Mouse (Mus musculus): ENCODE measurements around the gene Nrp1.

Gene Nrp1

DNA sequence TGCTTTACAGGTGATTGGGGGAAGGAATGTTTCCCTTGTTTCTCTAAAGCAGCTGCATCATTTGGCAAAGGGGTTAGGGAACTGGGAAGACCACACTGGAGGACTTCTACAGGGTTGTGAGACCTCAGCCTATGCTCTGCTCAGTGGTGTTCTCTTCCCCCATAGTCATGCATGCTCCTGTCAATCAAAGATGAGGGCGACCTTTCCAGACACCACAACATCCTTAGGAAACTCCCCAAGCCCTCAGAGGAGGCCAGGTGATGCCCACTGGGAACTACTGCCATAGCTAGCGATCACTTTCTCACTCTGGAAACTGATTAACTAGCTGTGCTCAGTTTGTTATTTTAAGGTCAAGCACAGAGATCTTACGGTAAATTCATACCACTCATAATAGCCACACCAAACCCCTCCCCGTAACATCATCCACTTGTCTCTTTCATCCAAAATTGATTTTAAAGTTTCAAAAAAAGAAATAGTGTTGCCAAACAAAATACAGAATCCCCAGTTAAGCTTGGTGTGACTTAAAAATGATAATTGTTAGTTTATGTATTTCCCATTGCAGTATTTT is 105.7 kb downstream of the Nrp1 start:
- DNase-seq (ENCODE audit: low spot score in 2 of 2), result no peak

DNA sequence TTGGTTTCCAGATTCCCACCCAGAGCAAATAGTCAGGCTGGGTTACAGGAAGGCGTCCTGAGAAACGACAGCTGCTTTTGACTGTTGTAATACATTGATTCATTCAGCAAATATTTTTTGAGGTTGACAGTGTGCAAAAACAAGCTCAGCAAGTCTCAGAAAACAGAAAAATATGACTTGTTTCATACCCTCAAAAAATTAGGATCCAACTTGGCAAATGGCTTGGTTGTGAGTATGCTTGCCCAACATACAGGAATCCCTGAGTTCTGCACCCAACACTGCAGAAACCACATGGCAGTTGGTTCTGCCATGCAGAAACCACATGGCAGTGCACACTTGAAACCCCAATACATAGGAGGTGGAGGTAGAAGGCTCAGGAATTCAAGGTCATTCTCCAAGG is 107.1 kb downstream of the Nrp1 start:
- DNase-seq (ENCODE audit: low spot score in 2 of 2), result no peak

DNA sequence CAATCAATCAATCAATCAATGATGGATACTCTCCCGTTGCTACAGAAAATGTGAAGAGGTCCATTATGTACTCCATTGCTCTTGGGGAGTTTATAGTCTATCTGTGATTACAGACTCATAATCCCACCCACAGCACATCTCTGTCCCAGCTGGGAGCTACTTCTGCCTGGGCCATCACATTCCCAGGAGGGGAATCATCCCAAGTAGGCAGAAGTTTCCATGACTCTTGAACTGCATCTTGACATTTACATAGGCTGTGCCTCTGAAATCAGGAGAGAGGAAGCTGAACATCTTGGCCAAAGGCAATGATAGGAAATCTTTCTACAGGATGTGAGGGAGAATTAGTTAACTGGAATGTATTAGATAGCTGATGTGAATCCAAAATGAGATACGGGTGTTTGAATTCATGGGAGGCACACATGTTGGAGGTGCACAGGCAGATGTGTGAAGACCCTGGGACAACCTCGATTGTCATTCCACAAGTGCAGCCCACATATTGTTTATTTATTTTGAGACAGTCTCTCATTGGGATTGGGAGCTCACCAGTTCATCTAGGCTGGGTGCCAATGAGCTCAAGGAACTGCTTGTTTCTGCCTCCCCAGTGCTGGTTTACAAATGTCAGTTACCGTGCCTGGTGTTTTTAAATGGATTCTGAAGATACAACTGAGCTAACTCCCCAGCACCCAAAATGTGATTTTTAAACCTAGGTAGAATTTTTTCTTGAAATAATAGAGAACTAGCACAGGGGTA is 108.5 kb downstream of the Nrp1 start:
- no peak for DNase-seq (ENCODE audit: low spot score in 2 of 2)

- no peak for DNase-seq (ENCODE audit: low spot score in 2 of 2)
Observed at GRCm38 (mm10) chr8:128470097-128470496, 111.7 kb downstream of the Nrp1 start.

DNA sequence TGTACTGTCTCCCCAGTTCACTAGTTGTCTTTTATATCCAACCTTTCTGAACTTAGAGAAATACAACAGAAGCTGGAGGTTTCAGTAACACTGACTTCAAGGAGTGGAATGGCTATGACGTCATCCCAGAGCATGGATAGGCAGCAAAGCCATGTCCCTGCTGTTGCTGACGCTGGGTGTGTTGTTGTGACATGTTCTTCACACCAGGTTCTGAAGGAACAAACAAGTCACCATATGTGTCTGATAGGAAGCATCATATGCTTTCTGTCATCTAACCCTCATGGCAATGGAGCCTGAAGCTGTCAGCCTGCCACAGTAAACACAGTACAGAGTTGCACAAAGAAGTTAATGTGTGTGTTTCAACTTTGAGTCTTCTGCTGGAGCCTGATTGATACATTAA is 112.8 kb downstream of the Nrp1 start:
- no peak for DNase-seq (ENCODE audit: low spot score in 2 of 2)

- no peak for DNase-seq (ENCODE audit: low spot score in 2 of 2)
Observed at GRCm38 (mm10) chr8:128472871-128473270, 114.5 kb downstream of the Nrp1 start.

DNA sequence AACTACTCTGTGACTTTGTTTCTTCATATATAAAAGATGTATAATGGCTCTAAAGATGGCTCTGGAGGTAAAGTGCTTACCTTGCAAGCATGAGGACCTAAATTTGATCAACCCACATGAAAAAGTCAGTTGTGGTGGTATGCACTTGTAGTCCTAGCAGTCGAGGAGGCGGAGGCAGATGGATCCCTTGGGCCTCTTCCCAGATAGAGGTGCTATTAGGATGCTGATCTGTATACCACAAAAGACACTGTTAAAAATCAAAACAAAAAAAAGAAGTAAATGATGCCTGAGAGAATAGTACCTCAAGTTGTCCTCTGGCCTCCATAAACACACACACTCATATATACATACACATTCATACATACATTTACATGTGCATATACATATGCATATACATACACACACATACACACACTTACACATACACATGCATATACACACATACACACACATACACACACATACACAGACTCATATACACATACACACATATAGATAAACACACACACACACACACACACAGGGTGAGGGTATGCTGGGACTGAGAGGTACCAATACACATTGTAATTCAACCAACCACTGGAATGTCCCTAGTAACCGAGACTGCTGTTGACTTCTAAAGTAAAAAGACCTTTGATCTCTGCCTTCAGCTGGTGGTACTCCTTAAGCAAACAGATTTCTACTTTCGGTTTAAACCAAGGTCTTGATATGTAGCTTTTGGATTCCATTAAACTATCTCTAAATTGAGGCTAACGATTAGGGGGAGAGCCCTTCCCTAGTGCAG is 115.2 kb downstream of the Nrp1 start:
- no peak for DNase-seq (ENCODE audit: low spot score in 2 of 2)

- no peak for DNase-seq (ENCODE audit: low spot score in 2 of 2)
Observed at GRCm38 (mm10) chr8:128474614-128475013, 116.2 kb downstream of the Nrp1 start.

DNA sequence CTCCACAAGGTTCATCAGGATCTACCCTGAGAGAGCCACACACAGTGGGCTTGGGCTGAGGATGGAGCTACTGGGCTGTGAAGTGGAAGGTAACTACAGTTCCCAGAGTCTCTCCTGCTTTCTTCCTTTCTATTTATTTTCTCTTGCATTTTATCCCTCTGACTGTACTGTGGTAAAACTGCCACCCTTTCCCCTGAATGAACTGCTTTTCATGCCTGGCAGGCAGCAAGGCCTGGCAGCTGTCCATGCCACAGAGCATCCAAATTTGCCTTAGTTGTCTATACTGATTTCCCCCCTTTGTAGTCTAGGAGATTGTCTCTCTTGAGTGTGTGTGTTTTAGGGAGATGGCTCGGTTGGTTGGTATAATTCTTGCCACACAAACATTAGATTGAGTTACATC is 117.8 kb downstream of the Nrp1 start:
- DNase-seq (ENCODE audit: low spot score in 2 of 2), result no peak

GRCm38 (mm10) chr8:128478017-128478416 is 119.6 kb downstream of the Nrp1 start:
- DNase-seq (ENCODE audit: low spot score in 2 of 2), result no peak

- no peak for DNase-seq (ENCODE audit: low spot score in 2 of 2)
Observed at GRCm38 (mm10) chr8:128479309-128480013, 121.1 kb downstream of the Nrp1 start.

- DNase-seq (ENCODE audit: low spot score in 2 of 2), result no peak
Observed at GRCm38 (mm10) chr8:128480896-128481665, 122.7 kb downstream of the Nrp1 start.

DNA sequence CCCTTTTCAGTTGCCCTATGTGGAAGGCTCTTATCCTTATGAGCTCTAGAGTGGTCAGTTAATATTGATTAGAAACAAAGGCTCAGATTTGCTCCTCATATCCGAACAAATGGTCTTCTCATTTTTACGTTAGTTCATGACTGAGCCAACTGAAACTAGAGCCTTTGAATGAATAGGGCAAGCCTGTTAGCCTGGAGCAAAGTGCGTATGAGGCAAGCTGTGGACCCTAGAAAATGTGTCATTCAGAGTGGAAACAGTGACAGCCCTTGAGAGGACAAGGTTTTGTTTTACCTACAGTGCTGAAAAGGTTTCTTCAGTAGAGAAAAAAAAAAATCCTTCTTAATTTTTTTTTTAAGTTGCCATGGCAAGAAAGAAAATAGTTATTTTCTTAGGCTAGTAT is 124.9 kb downstream of the Nrp1 start:
- DNase-seq (ENCODE audit: low spot score in 2 of 2), result no peak

- DNase-seq (ENCODE audit: low spot score in 2 of 2), result no peak
Observed at GRCm38 (mm10) chr8:128484720-128485124, 126.3 kb downstream of the Nrp1 start.

DNA sequence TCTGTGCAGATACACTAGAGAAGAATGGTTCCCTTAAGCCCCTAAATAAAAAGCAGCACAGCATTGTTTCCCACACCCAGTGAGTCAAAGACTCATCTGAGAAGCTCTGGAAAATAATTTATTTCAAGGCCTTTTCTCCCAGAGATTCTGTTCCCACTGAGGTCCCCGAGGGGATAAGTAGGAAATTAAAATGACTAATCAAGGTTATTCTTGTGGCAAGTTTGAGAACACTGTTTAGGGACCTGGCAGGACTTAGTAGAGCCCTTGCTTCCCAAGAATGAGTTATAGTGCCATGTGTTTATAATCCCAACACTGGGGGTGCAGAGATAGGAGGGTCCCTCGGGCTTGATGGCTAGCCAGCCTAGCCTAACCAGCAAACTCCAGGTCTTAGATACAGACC is 127.6 kb downstream of the Nrp1 start:
- no peak for DNase-seq (ENCODE audit: low spot score in 2 of 2)

DNA sequence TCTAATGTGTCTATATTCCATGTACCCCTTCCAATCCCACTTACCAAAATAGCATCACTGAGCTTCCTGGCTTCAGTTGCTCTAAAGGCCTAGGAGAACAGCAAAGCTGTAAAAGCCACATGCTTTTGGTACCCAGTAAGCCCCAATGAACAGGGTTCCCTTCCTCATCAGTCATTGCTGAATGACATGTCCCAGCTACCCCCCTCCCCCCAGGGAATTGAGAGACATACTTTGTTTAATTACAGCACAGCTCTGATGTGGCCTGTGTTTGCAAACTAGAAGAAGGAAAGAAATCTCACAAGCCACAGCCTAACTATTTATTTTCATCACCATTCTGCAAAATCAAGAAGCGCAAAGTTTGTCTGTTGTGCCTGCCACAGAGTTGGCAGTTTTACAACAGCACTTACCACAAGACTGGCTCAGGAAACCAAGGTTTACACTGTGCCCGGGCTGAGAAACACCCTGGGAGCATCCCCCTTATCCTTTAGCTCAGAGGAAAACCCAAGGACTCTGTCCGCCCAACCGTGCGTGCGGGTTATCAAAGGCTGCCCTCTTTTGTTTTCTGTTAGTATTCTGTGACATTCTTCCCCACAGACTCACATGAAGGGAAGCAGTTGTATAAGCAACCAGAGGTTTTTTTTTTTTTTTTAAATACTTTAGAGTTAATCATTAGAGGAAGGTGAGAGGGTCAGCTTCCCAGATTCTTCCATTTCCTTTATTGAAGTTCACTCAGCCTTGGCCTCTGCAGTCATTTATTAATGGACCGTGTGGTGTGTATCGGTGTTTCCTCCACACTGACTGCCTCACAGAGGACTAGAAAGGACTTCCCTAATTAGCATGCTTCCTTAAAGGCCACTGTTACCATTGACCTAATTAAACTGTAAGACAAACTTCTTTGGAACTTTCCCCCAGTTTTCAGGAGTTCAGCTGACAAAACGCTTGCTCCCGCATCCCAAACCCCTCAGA is 129.8 kb downstream of the Nrp1 start:
- DNase-seq (ENCODE audit: low spot score in 2 of 2), result no peak

DNA sequence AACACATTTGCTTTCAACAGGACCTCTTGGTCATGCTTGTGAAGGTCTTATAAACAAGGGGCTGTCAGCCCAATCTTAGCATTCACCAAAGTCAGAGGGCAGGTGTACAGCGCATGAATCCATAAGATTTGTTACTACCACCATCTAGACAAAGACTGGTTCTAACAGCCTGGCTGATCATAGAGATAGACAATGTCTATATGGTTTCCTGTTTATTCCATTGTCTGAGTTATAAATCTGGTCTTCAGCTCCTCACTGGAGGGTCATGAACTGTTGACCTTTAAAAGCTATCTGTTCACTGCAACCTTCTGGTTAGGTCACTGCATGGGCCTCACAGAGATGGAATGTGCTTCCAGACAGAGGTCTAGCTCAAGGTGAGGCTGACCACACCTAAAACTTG is 130.9 kb downstream of the Nrp1 start:
- DNase-seq (ENCODE audit: low spot score in 2 of 2), result no peak

GRCm38 (mm10) chr8:128491126-128492067 is 133.0 kb downstream of the Nrp1 start:
- DNase-seq (ENCODE audit: low spot score in 2 of 2), result peak; percentile 26 to 45

GRCm38 (mm10) chr8:128493801-128494200 is 135.4 kb downstream of the Nrp1 start:
- no peak for DNase-seq (ENCODE audit: low spot score in 2 of 2)
